Mouse (Mus musculus) forebrain, embryonic 14.5 days (tissue): ENCODE measurements around the gene Slc46a2. TPM values are rescaled to one million over a fixed set of nuclear protein-coding genes. Genes with fewer than 3 reads are reported as not detected.
A peak's percentile ranks its signal among the peaks of the same experiment; 100 is the strongest.

Experiments used
- ATAC-seq: fragments of 200-750 bp; cut with Nextera tagmentation; 2 replicates; pipeline ENCODE4 v1.8.0; 2017; ENCODE audit warnings: mild to moderate bottlenecking, moderate library complexity
- DNase-seq: peaks from one replicate; pipeline ENCODE4 v3.0.0-alpha.2; 2015; ENCODE audit warnings: low spot score
- H3K27ac ChIP-seq: fragments of 300-500 bp; sonication (generic); 2 replicates; pipeline ENCODE4 v1.5.1; 2014; ENCODE audit warnings: low read depth, mild to moderate bottlenecking, control low read depth, low read length, moderate library complexity
- H3K27me3 ChIP-seq: fragments of 300-500 bp; sonication (generic); replicated peaks from 2 replicates; pipeline ENCODE4 v1.6.1; 2014; ENCODE audit warnings: low read length, control low read depth, mixed read lengths; ENCODE audit not compliant: control insufficient read depth, insufficient read depth
- H3K36me3 ChIP-seq: fragments of 300-500 bp; sonication (generic); 2 replicates; pipeline ENCODE4 v1.6.1; 2014; ENCODE audit warnings: low read length, control low read depth; ENCODE audit not compliant: control insufficient read depth, insufficient read depth
- H3K4me1 ChIP-seq: fragments of 300-500 bp; sonication (generic); 2 replicates; pipeline ENCODE4 v1.6.1; 2014; ENCODE audit warnings: antibody characterized with exemption, low read length, control low read depth; ENCODE audit not compliant: control insufficient read depth, insufficient read depth
- H3K4me2 ChIP-seq: fragments of 300-500 bp; sonication (generic); 2 replicates; pipeline ENCODE4 v1.6.1; 2014; ENCODE audit warnings: mild to moderate bottlenecking, control low read depth, low read length
- H3K4me3 ChIP-seq: fragments of 300-500 bp; sonication (generic); 2 replicates; pipeline ENCODE4 v1.5.1; 2014; ENCODE audit warnings: low read depth, low read length, control low read depth
- H3K9ac ChIP-seq: fragments of 300-500 bp; sonication (generic); 2 replicates; pipeline ENCODE4 v1.6.1; 2014; ENCODE audit warnings: mild to moderate bottlenecking, low read length, control low read depth, moderate library complexity
- H3K9me3 ChIP-seq: fragments of 300-500 bp; sonication (generic); replicated peaks from 2 replicates; pipeline ENCODE4 v1.6.1; 2016; ENCODE audit warnings: low read length, control low read depth, mixed read lengths; ENCODE audit not compliant: control insufficient read depth
- WGBS: fragments of 180-500 bp; shearing (Covaris S2); extraction: QIAGEN DNeasy Blood & Tissue Kit; methylation state at CpG from one replicate; pipeline ENCODE4 v1.1.7; 2014; 5-methylcytosine and 5-hydroxymethylcytosine counted together
- polyA plus RNA-seq: library from polyadenylated mRNA; unstranded; fragments of >200 nt; fragmentation: Nextera tagmentation; extraction: Ambion mirVana; gene quantifications from 2 replicates; pipeline ENCODE4 v1.2.1, GENCODE M21; 2014

Slc46a2 gene
- polyA plus RNA-seq, 1 experiment from 2014 or later = 0.08 TPM

- Histone ChIP-seq H3K27ac (no peak overlapping the region), H3K9me3 (no peaks in the 10 kb centered on the region), H3K36me3 (peaks cover 12% of the 10 kb centered on the region; the same call in 1 of the 2 replicates), H3K4me2 (no peak overlapping the region), H3K27me3 (no peaks in the 10 kb centered on the region), H3K4me1 (no peaks in the 10 kb centered on the region), H3K4me3 (no peak overlapping the region), H3K9ac (no peak overlapping the region)
- no peak for DNase-seq
- 90% methylated on average over 6 of the region's 6 CpGs for WGBS
- ATAC-seq = no peak
These were observed 30.6 kb downstream of the Slc46a2 start for GRCm38 (mm10) chr4:59884136-59884696.

- Histone ChIP-seq H3K27ac (no peak overlapping the region), H3K4me1 (no peaks in the 10 kb centered on the region), H3K9me3 (no peaks in the 10 kb centered on the region), H3K4me3 (no peak overlapping the region), H3K36me3 (peaks cover 9% of the 10 kb centered on the region; the same call in 1 of the 2 replicates), H3K4me2 (no peak overlapping the region), H3K27me3 (no peaks in the 10 kb centered on the region), H3K9ac (no peak overlapping the region)
- DNase-seq (no peak), ATAC-seq (no peak)
- WGBS = 82% methylated on average over 2 of the region's 2 CpGs
These were observed 33.6 kb downstream of the Slc46a2 start for GRCm38 (mm10) chr4:59881210-59881609.

- H3K9ac ChIP-seq = no peak overlapping the region
- 93% methylated on average over 5 of the region's 5 CpGs for WGBS
- H3K4me1 ChIP-seq = no peaks in the 10 kb centered on the region
- no peaks in the 10 kb centered on the region for H3K27me3 ChIP-seq
- DNase-seq (no peak), ATAC-seq (no peak)
- H3K4me3 ChIP-seq = no peak overlapping the region
- no peak overlapping the region for H3K4me2 ChIP-seq
- H3K9me3 ChIP-seq = no peaks in the 10 kb centered on the region
- no peak overlapping the region for H3K27ac ChIP-seq
- H3K36me3 ChIP-seq = peaks cover 9% of the 10 kb centered on the region; the same call in 1 of the 2 replicates
These were observed 34.1 kb downstream of the Slc46a2 start for GRCm38 (mm10) chr4:59880725-59881124.

GRCm38 (mm10) chr4:59879444-59879843 is 35.4 kb downstream of the Slc46a2 start:
- peak; percentile 40 for DNase-seq
- Histone ChIP-seq H3K4me1 (no peaks in the 10 kb centered on the region), H3K4me2 (no peak overlapping the region), H3K9me3 (no peaks in the 10 kb centered on the region), H3K27ac (no peak overlapping the region), H3K9ac (no peak overlapping the region), H3K4me3 (no peak overlapping the region), H3K27me3 (no peaks in the 10 kb centered on the region), H3K36me3 (no peaks in the 10 kb centered on the region)
- 41% methylated on average over 3 of the region's 3 CpGs for WGBS
- peak; percentile 30; the same call in 1 of the 2 replicates for ATAC-seq

GRCm38 (mm10) chr4:59878595-59878994 is 36.3 kb downstream of the Slc46a2 start:
- DNase-seq (no peak), ATAC-seq (no peak)
- H3K4me3 ChIP-seq = no peak overlapping the region
- no peaks in the 10 kb centered on the region for H3K4me1 ChIP-seq
- no peak overlapping the region for H3K9ac ChIP-seq
- no peaks in the 10 kb centered on the region for H3K36me3 ChIP-seq
- no peaks in the 10 kb centered on the region for H3K9me3 ChIP-seq
- WGBS = 91% methylated on average over 8 of the region's 8 CpGs
- no peaks in the 10 kb centered on the region for H3K27me3 ChIP-seq
- H3K27ac ChIP-seq = no peak overlapping the region
- no peak overlapping the region for H3K4me2 ChIP-seq

- no peak overlapping the region for H3K4me2 ChIP-seq
- H3K9ac ChIP-seq = no peak overlapping the region
- no peaks in the 10 kb centered on the region for H3K36me3 ChIP-seq
- no peaks in the 10 kb centered on the region for H3K9me3 ChIP-seq
- H3K27ac ChIP-seq = no peak overlapping the region
- H3K27me3 ChIP-seq = no peaks in the 10 kb centered on the region
- no peak overlapping the region for H3K4me3 ChIP-seq
- peak; percentile 29 for DNase-seq
- no peaks in the 10 kb centered on the region for H3K4me1 ChIP-seq
- 42% methylated on average over 2 of the region's 2 CpGs for WGBS
- ATAC-seq = no peak
These were observed 37.8 kb downstream of the Slc46a2 start for GRCm38 (mm10) chr4:59877025-59877424.

GRCm38 (mm10) chr4:59876570-59876969 is 38.3 kb downstream of the Slc46a2 start:
- no peak for DNase-seq
- Histone ChIP-seq H3K4me1 (no peaks in the 10 kb centered on the region), H3K27ac (no peak overlapping the region), H3K4me2 (no peak overlapping the region), H3K9me3 (no peaks in the 10 kb centered on the region), H3K9ac (no peak overlapping the region), H3K36me3 (no peaks in the 10 kb centered on the region), H3K27me3 (no peaks in the 10 kb centered on the region), H3K4me3 (no peak overlapping the region)
- no peak for ATAC-seq
- 63% methylated on average over 6 of the region's 6 CpGs for WGBS

GRCm38 (mm10) chr4:59873830-59874229 is 41.0 kb downstream of the Slc46a2 start:
- WGBS = 31% methylated on average over 5 of the region's 5 CpGs
- no peak overlapping the region for H3K27ac ChIP-seq
- no peak overlapping the region for H3K4me3 ChIP-seq
- no peak for DNase-seq
- H3K4me1 ChIP-seq = no peaks in the 10 kb centered on the region
- ATAC-seq = no peak
- H3K36me3 ChIP-seq = no peaks in the 10 kb centered on the region
- H3K9me3 ChIP-seq = no peaks in the 10 kb centered on the region
- no peaks in the 10 kb centered on the region for H3K27me3 ChIP-seq
- H3K9ac ChIP-seq = no peak overlapping the region
- H3K4me2 ChIP-seq = no peak overlapping the region

GRCm38 (mm10) chr4:59873240-59873639 is 41.6 kb downstream of the Slc46a2 start:
- no peaks in the 10 kb centered on the region for H3K27me3 ChIP-seq
- ATAC-seq (no peak), DNase-seq (no peak)
- no peak overlapping the region for H3K4me2 ChIP-seq
- no peak overlapping the region for H3K4me3 ChIP-seq
- H3K36me3 ChIP-seq = no peaks in the 10 kb centered on the region
- no peak overlapping the region for H3K9ac ChIP-seq
- H3K4me1 ChIP-seq = no peaks in the 10 kb centered on the region
- WGBS = 32% methylated on average over 6 of the region's 6 CpGs
- H3K9me3 ChIP-seq = no peaks in the 10 kb centered on the region
- H3K27ac ChIP-seq = no peak overlapping the region
